Mouse (Mus musculus): Measurements from ENCODE around the gene Tnpo1. TPM values are rescaled to one million over a fixed set of nuclear protein-coding genes. Genes with fewer than 3 reads are reported as not detected.

The Tnpo1 gene
- polyA plus RNA-seq, 1 experiment, result 253 TPM

GRCm38 (mm10) chr13:98894900-98895299, 31.3 kb downstream of the Tnpo1 start:
- H3K27ac ChIP-seq (ENCODE audit: insufficient read depth, low read length), result no peak overlapping the region
- H3K4me1 ChIP-seq (ENCODE audit: control insufficient read depth, insufficient read depth, low read length), result no peaks in the 10 kb centered on the region
- H3K9me3 ChIP-seq (replicated peaks; ENCODE audit: control insufficient read depth, insufficient read depth, low read length, poor library complexity, severe bottlenecking), result no peaks in the 10 kb centered on the region
- no peak overlapping the region for H3K4me3 ChIP-seq (ENCODE audit: low read depth, low read length)
- no peaks in the 10 kb centered on the region for H3K27me3 ChIP-seq (ENCODE audit: control insufficient read depth, insufficient read depth, low read length, poor library complexity, severe bottlenecking)
- TF ChIP-seq POLR2A (IDR thresholded peaks at IDR 0.05; ENCODE audit: insufficient read depth, low read length) (no peak), CTCF (IDR thresholded peaks at IDR 0.05; ENCODE audit: low read depth, low read length) (no peak), EP300 (IDR thresholded peaks at IDR 0.05; ENCODE audit: insufficient read depth, low read depth, low read length) (no peak)
- no peaks in the 10 kb centered on the region for H3K36me3 ChIP-seq (ENCODE audit: control insufficient read depth, insufficient read depth, low read length, poor library complexity, severe bottlenecking)
- H3K9ac ChIP-seq (ENCODE audit: low read depth, poor library complexity, severe bottlenecking), result no peak overlapping the region

GRCm38 (mm10) chr13:98891443-98891842, 34.7 kb downstream of the Tnpo1 start:
- TF ChIP-seq EP300 (IDR thresholded peaks at IDR 0.05; ENCODE audit: insufficient read depth, low read depth, low read length) (no peak), POLR2A (IDR thresholded peaks at IDR 0.05; ENCODE audit: insufficient read depth, low read length) (no peak), CTCF (IDR thresholded peaks at IDR 0.05; ENCODE audit: low read depth, low read length) (no peak)
- Histone ChIP-seq H3K9me3 (replicated peaks; ENCODE audit: control insufficient read depth, insufficient read depth, low read length, poor library complexity, severe bottlenecking) (no peaks in the 10 kb centered on the region), H3K9ac (ENCODE audit: low read depth, poor library complexity, severe bottlenecking) (peak overlapping the region; percentile 93; the same call in 1 of the 2 replicates), H3K27ac (ENCODE audit: insufficient read depth, low read length) (no peak overlapping the region), H3K36me3 (ENCODE audit: control insufficient read depth, insufficient read depth, low read length, poor library complexity, severe bottlenecking) (peaks cover 17% of the 10 kb centered on the region), H3K4me1 (ENCODE audit: control insufficient read depth, insufficient read depth, low read length) (no peaks in the 10 kb centered on the region), H3K27me3 (ENCODE audit: control insufficient read depth, insufficient read depth, low read length, poor library complexity, severe bottlenecking) (no peaks in the 10 kb centered on the region), H3K4me3 (ENCODE audit: low read depth, low read length) (no peak overlapping the region)

- Histone ChIP-seq H3K36me3 (ENCODE audit: control insufficient read depth, insufficient read depth, low read length, poor library complexity, severe bottlenecking) (peaks cover 19% of the 10 kb centered on the region), H3K4me3 (ENCODE audit: low read depth, low read length) (peak overlapping the region; percentile 72), H3K27ac (ENCODE audit: insufficient read depth, low read length) (no peak overlapping the region), H3K27me3 (ENCODE audit: control insufficient read depth, insufficient read depth, low read length, poor library complexity, severe bottlenecking) (no peaks in the 10 kb centered on the region), H3K9ac (ENCODE audit: low read depth, poor library complexity, severe bottlenecking) (peak overlapping the region; percentile 93), H3K4me1 (ENCODE audit: control insufficient read depth, insufficient read depth, low read length) (no peaks in the 10 kb centered on the region), H3K9me3 (replicated peaks; ENCODE audit: control insufficient read depth, insufficient read depth, low read length, poor library complexity, severe bottlenecking) (no peaks in the 10 kb centered on the region)
- TF ChIP-seq CTCF (IDR thresholded peaks at IDR 0.05; ENCODE audit: low read depth, low read length) (no peak), POLR2A (IDR thresholded peaks at IDR 0.05; ENCODE audit: insufficient read depth, low read length) (peak; percentile 68), EP300 (IDR thresholded peaks at IDR 0.05; ENCODE audit: insufficient read depth, low read depth, low read length) (0 out of 2 replicates have a peak, but pooled peaks have one; percentile 14)
These were observed 35.3 kb downstream of the Tnpo1 start for GRCm38 (mm10) chr13:98890871-98891219.

DNA sequence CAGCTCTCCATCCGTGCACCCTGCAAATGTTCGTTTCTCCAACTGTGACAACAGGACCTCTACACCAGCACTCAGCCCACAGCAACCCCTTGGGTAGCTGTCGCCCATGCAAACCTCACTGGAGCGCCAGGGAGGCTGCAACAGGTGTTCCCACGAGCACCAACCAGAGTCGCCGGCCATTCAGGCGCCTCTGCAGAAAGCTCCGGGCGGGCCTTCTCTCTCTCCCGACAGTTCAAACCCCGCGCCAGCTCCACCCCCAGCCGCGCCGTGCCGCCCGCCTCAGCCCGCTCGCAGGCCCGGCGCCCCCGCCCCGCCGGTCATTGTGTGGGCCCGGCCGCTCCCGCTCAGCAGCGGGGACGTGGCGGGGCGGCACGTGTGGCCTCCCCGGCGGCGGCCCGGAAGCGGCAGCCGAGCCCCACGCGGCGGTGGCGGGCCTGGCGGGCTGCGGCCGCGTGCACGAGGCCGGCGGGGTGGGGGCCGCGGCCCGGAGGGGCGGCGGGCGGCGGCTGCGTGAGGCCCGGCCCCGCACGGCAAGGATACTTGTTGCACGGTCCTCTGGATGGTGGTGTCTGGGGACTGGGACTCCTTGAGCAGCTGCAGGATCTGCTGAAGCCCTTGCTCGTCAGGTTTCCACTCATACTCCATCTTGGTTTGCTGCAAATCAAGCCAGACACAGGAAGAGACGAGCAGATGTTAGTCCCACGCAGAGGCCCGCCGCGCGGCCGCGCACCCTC, 35.9 kb downstream of the Tnpo1 start:
- no peaks in the 10 kb centered on the region for H3K27me3 ChIP-seq (ENCODE audit: control insufficient read depth, insufficient read depth, low read length, poor library complexity, severe bottlenecking)
- H3K4me1 ChIP-seq (ENCODE audit: control insufficient read depth, insufficient read depth, low read length), result no peaks in the 10 kb centered on the region
- no peak for TF ChIP-seq EP300 (IDR thresholded peaks at IDR 0.05; ENCODE audit: insufficient read depth, low read depth, low read length)
- no peak for TF ChIP-seq POLR2A (IDR thresholded peaks at IDR 0.05; ENCODE audit: insufficient read depth, low read length)
- TF ChIP-seq CTCF (IDR thresholded peaks at IDR 0.05; ENCODE audit: low read depth, low read length), result no peak
- peaks cover 23% of the 10 kb centered on the region for H3K36me3 ChIP-seq (ENCODE audit: control insufficient read depth, insufficient read depth, low read length, poor library complexity, severe bottlenecking)
- no peak overlapping the region for H3K27ac ChIP-seq (ENCODE audit: insufficient read depth, low read length)
- no peaks in the 10 kb centered on the region for H3K9me3 ChIP-seq (replicated peaks; ENCODE audit: control insufficient read depth, insufficient read depth, low read length, poor library complexity, severe bottlenecking)
- H3K9ac ChIP-seq (ENCODE audit: low read depth, poor library complexity, severe bottlenecking), result peak overlapping the region; percentile 93
- H3K4me3 ChIP-seq (ENCODE audit: low read depth, low read length), result peak overlapping the region; percentile 72

DNA sequence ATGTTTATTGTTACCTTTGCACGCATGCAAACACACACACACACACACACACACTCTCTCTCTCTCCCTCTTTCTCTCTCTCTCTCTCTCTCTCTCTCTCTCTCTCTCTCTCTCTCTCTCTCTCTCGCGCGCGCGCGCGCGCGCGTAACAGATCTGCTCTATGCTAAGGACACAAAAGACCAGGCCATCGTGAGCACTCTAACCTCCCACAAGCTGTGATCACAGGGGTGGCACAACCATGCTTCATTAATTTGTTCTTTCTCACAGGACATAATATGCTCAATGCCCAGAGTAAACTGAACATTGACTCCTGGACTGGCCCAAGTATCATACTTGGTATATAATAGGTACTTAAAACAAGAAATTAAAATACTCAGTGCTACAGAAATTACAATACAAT, 37.0 kb downstream of the Tnpo1 start:
- H3K27me3 ChIP-seq (ENCODE audit: control insufficient read depth, insufficient read depth, low read length, poor library complexity, severe bottlenecking), result no peaks in the 10 kb centered on the region
- H3K4me3 ChIP-seq (ENCODE audit: low read depth, low read length), result no peak overlapping the region
- no peaks in the 10 kb centered on the region for H3K9me3 ChIP-seq (replicated peaks; ENCODE audit: control insufficient read depth, insufficient read depth, low read length, poor library complexity, severe bottlenecking)
- H3K36me3 ChIP-seq (ENCODE audit: control insufficient read depth, insufficient read depth, low read length, poor library complexity, severe bottlenecking), result peaks cover 32% of the 10 kb centered on the region
- H3K27ac ChIP-seq (ENCODE audit: insufficient read depth, low read length), result no peak overlapping the region
- H3K4me1 ChIP-seq (ENCODE audit: control insufficient read depth, insufficient read depth, low read length), result no peaks in the 10 kb centered on the region
- TF ChIP-seq CTCF (IDR thresholded peaks at IDR 0.05; ENCODE audit: low read depth, low read length), result no peak
- TF ChIP-seq EP300 (IDR thresholded peaks at IDR 0.05; ENCODE audit: insufficient read depth, low read depth, low read length), result no peak
- no peak for TF ChIP-seq POLR2A (IDR thresholded peaks at IDR 0.05; ENCODE audit: insufficient read depth, low read length)
- no peak overlapping the region for H3K9ac ChIP-seq (ENCODE audit: low read depth, poor library complexity, severe bottlenecking)

- H3K27me3 ChIP-seq (ENCODE audit: control insufficient read depth, insufficient read depth, low read length, poor library complexity, severe bottlenecking), result no peaks in the 10 kb centered on the region
- TF ChIP-seq CTCF (IDR thresholded peaks at IDR 0.05; ENCODE audit: low read depth, low read length) (no peak), POLR2A (IDR thresholded peaks at IDR 0.05; ENCODE audit: insufficient read depth, low read length) (no peak), EP300 (IDR thresholded peaks at IDR 0.05; ENCODE audit: insufficient read depth, low read depth, low read length) (no peak)
- peaks cover 60% of the 10 kb centered on the region for H3K36me3 ChIP-seq (ENCODE audit: control insufficient read depth, insufficient read depth, low read length, poor library complexity, severe bottlenecking)
- no peak overlapping the region for H3K27ac ChIP-seq (ENCODE audit: insufficient read depth, low read length)
- no peaks in the 10 kb centered on the region for H3K9me3 ChIP-seq (replicated peaks; ENCODE audit: control insufficient read depth, insufficient read depth, low read length, poor library complexity, severe bottlenecking)
- no peak overlapping the region for H3K4me3 ChIP-seq (ENCODE audit: low read depth, low read length)
- no peaks in the 10 kb centered on the region for H3K4me1 ChIP-seq (ENCODE audit: control insufficient read depth, insufficient read depth, low read length)
- no peak overlapping the region for H3K9ac ChIP-seq (ENCODE audit: low read depth, poor library complexity, severe bottlenecking)
These were observed 42.4 kb downstream of the Tnpo1 start for GRCm38 (mm10) chr13:98883774-98884173.
